Mouse (Mus musculus) cortical plate, adult 2 months (tissue): ENCODE data around the gene Fgb. TPM values are rescaled to one million over a fixed set of nuclear protein-coding genes. Genes with fewer than 3 reads are reported as not detected.
A peak's percentile ranks its signal among the peaks of the same experiment; 100 is the strongest.

Experiments used
- H3K27ac ChIP-seq: fragments of 200-500 bp; 2 replicates; pipeline ENCODE4 v1.5.1; 2012; ENCODE audit warnings: low read length, control low read depth, inconsistent platforms; ENCODE audit not compliant: insufficient read depth
- H3K4me1 ChIP-seq: fragments of 200-500 bp; 2 replicates; pipeline ENCODE4 v1.6.1; 2011; ENCODE audit warnings: low read length; ENCODE audit not compliant: control insufficient read depth, insufficient read depth
- H3K4me3 ChIP-seq: fragments of 200-500 bp; 2 replicates; pipeline ENCODE4 v1.5.1; 2011; ENCODE audit warnings: mild to moderate bottlenecking, low read length, control low read depth; ENCODE audit not compliant: insufficient read depth
- CTCF ChIP-seq: fragments of 200-500 bp; IDR thresholded peaks from 2 replicates; pipeline ENCODE4 v1.5.1; 2011; ENCODE audit warnings: mild to moderate bottlenecking, control low read depth, low read length; ENCODE audit not compliant: insufficient read depth; ENCODE audit errors: extremely low read depth
- POLR2A ChIP-seq: fragments of 200-500 bp; IDR thresholded peaks from 2 replicates; pipeline ENCODE4 v1.6.1; 2011; ENCODE audit warnings: mild to moderate bottlenecking, low read length, control low read depth; ENCODE audit not compliant: insufficient read depth; ENCODE audit errors: extremely low read depth
- polyA plus RNA-seq: library from polyadenylated mRNA; depleted of rRNA; stranded (reverse); fragments of >200 nt; gene quantifications from 2 replicates; pipeline ENCODE4 v1.2.3, GENCODE M21; 2012

Gene Fgb
- polyA plus RNA-seq, 1 experiment = not detected

DNA sequence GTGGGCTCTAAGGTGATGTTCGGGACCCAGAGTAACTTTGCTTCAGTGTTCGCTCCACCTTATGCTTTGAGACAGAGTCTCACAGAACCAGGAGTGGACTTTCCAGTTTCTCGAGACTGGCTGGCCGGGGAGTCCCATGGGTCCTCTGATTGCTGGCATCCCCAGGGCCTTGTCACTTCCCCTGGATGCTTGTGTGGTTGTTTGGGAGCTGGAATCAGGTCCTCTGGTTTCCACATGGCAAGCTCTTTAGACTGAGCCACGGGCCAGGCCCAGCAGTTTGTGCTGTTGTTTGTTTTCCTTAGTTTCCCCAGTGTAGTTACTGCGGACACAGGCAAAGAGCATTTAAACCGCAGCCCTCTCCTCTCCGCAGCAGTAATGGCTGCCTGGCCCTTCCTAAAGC is 15.9 kb downstream of the Fgb start:
- TF ChIP-seq CTCF = no peak
- no peak for TF ChIP-seq POLR2A
- Histone ChIP-seq H3K27ac (no peak overlapping the region), H3K4me3 (no peak overlapping the region), H3K4me1 (no peaks in the 10 kb centered on the region)

DNA sequence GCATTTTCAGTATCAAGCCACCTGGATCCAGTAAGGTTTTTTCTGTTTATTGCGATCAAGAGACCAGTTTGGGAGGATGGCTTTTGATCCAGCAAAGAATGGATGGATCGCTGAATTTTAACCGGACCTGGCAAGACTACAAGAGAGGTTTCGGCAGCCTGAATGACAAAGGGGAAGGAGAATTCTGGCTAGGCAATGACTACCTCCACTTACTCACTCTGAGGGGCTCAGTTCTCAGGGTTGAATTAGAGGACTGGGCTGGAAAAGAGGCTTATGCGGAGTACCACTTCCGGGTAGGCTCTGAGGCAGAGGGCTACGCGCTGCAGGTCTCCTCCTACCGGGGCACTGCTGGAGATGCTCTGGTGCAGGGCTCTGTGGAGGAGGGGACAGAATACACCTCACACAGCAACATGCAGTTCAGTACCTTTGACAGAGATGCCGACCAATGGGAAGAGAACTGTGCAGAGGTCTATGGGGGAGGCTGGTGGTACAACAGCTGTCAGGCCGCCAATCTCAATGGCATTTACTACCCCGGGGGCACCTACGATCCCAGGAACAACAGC is 16.8 kb downstream of the Fgb start:
- TF ChIP-seq CTCF (no peak), POLR2A (no peak)
- Histone ChIP-seq H3K4me3 (no peak overlapping the region), H3K4me1 (no peaks in the 10 kb centered on the region), H3K27ac (no peak overlapping the region)

DNA sequence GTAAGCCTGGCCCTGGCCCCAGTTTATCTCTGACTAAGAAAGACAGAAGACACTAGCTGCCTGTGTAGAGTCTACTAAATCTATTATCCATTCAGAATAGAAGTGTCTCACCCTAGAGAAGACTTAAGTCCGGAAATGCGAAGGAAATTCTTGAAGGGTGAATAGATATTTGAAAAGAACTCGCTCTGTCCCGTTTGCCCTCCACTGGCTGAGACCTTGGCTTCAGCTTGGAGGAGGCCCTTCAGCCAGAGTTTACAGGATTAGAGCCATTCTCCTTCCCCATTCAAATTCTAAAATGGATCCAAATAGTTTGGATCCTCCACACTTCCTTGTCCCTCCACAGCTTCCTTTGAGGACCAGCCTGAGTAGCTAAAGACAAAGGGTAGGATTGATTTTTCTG is 19.3 kb downstream of the Fgb start:
- TF ChIP-seq CTCF (no peak), POLR2A (no peak)
- H3K4me1 ChIP-seq = no peaks in the 10 kb centered on the region
- H3K27ac ChIP-seq = no peak overlapping the region
- no peak overlapping the region for H3K4me3 ChIP-seq

DNA sequence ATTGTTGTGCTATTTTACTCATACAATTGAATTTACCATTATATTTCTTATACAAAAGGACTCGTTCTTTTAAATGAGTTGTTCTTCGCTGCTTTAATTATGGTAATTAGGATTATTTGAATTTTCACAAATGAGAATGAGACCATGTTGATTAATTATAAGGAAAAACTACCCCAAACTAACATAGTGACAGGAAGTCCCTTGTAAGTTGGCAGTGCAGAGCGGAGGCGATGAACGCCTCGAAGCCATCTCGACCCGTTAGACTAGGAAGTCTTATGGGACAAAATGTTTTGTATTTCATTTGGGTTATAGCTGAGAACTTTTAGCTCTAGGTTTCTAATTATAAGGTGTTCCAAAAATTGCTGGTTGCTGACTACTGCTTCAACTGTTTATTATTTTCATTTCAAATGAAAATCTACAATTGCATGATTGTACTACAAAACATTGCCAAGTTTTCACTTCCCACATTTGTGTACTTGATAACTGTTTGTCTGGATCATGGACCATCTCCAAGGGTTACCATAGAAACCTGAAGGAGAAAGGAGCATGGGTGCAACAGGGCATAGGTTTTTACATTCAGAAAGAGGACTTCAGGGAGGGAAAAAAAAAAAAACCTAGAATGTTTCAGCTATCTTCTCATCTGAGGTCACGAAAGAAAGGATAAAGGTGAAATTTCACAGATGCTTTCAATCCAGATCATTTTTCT is 22.0 kb downstream of the Fgb start:
- Histone ChIP-seq H3K4me3 (no peak overlapping the region), H3K27ac (no peak overlapping the region), H3K4me1 (no peaks in the 10 kb centered on the region)
- no peak for TF ChIP-seq POLR2A
- no peak for TF ChIP-seq CTCF

DNA sequence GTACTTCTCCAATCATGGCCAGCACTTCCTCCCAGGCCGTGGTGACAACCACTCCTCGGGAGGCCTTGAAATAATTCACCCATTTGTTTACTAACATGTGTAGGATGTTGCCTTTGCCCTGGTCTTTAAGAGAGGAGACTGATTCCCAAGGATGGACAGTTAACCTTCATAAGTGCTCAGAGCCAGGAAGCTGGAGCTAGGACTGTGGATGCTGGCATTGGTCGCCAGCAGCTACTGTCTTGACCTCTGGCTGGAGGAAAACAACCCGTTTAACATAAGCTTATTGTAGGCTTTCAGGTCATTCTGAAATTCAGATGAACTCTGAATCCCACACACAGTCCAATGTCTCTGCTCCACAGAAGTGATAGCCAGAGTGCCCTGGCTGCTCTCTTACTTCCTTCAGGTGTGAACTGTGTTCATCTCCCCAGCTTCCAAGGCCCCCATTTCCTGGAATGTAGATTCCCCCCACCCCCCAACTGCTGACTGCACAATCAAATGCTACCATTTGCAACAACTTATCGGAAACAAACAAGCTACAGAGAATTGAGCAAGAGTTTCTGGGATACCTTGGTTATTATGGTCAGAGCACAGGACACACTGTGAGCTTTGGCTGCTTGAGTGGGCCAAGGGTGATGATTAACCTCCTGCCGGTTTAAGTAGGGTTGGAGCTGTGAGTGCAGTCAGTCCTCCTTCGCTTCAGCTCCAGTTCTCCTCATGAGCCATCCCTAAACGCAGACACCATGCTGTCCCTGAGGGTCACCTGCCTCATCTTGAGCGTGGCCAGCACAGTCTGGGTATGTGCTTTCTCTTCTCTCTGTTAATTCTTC is 24.0 kb downstream of the Fgb start, which contains the start of gene Fga:
Gene Fga (plus strand): TSS at position 602 of the 827 bp plus-strand sequence.
- no peak for TF ChIP-seq CTCF
- no peak for TF ChIP-seq POLR2A
- no peaks in the 10 kb centered on the region for H3K4me1 ChIP-seq
- peak within 1 kb of the TSS; percentile 68 for H3K27ac ChIP-seq
- no peak within 1 kb of the TSS for H3K4me3 ChIP-seq

DNA sequence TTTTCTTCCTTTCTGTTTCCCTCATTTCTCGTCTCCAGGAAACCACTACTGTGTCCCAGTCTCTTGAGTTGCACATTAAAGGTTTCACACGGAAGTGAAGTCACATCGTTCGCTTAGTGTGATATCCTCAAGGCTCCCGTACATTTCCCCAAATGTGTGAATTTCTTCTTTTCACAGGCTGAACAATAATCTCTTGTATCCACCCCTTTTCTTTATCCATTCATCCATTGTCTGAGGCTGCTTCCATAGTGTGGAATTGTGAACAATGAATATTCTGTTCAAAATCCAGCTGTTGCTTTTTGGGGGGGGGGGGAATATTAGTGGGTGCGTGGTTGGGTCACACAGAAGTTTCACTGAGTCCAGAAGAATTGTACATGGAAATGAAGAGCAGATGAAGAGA is 24.6 kb downstream of the Fgb start:
- TF ChIP-seq POLR2A (no peak), CTCF (no peak)
- no peak overlapping the region for H3K4me3 ChIP-seq
- peak overlapping the region; percentile 68 for H3K27ac ChIP-seq
- no peaks in the 10 kb centered on the region for H3K4me1 ChIP-seq

DNA sequence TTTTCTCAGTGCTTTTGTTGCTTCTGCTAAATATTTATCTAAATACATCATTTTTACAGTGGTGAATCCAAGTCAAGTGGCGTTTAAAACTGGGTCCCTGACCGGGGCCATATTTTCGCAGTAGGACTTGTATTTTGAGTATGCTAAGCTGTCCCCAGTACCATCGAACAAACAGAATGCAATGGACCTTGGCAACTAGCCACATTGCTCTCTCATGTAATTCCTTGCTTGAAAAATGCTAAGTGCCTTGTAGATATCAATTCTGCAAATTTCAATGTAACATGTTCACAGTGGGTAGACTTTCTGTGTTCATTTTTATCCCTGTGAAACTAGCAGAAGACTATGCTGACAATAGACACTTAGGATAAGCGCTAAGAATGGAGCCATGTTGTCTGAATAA is 28.5 kb downstream of the Fgb start:
- no peaks in the 10 kb centered on the region for H3K4me1 ChIP-seq
- H3K27ac ChIP-seq = no peak overlapping the region
- TF ChIP-seq CTCF = no peak
- no peak for TF ChIP-seq POLR2A
- no peak overlapping the region for H3K4me3 ChIP-seq

DNA sequence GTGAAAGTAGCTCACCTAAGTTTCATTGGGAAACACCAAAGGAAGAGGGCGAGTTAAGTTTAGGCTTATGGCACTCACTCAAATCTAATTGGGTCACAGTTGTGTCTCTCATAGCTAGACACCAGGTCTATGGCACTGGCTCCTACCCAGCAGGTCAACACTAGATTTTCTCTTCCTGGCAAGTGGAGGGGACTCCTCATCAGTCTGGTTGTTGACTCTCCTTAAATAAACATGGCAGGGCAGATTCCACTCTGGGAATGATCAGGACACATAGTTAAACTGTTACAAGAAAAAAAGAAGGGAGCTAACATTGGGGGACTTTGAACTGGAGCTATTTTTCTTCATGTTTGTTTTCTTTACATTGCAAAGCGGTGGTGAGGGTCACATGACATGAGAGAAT is 29.3 kb downstream of the Fgb start:
- TF ChIP-seq POLR2A = no peak
- no peak for TF ChIP-seq CTCF
- Histone ChIP-seq H3K4me1 (no peaks in the 10 kb centered on the region), H3K4me3 (no peak overlapping the region), H3K27ac (no peak overlapping the region)

DNA sequence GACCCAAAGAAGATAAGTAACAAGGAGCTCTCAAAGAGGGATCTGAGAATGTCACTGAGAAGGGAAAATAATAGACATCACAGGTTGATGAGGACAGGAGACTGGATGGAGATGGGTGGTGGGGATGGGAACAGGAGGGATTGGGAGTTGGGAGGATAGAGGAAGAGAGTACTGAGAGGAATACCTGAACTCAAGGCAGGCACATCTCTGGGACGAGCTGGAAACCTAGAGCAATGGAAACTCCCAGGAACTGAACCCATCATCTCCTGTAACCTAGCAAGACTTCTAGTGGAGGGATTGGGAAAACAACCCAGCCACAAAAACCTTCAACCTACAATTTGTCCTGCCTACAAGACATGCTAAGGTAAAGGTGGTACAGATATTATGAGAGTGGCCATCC is 33.4 kb downstream of the Fgb start:
- Histone ChIP-seq H3K4me1 (no peaks in the 10 kb centered on the region), H3K27ac (no peak overlapping the region), H3K4me3 (no peak overlapping the region)
- TF ChIP-seq POLR2A (no peak), CTCF (no peak)

DNA sequence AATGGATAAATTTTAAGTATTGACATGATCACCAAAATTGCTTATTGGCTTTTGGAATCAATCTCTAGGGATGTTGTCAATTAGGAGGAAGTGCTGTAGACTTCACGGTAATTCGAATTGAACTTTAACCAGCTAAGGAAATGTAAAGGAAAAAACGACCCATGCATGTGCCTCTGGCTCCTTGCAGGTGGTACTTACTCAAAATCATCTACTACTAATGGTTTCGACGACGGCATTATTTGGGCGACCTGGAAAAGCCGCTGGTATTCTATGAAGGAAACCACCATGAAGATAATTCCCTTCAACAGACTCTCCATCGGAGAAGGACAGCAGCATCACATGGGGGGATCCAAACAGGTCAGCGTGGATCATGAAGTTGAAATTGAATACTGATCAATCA is 35.7 kb downstream of the Fgb start:
- H3K4me3 ChIP-seq = no peak overlapping the region
- TF ChIP-seq POLR2A = no peak
- TF ChIP-seq CTCF = no peak
- H3K27ac ChIP-seq = no peak overlapping the region
- H3K4me1 ChIP-seq = no peaks in the 10 kb centered on the region
